Mouse (Mus musculus) lung, adult 2 months (tissue): ENCODE results near the gene Gm10190.

Experiments used
- CTCF ChIP-seq: fragments of 200-500 bp; IDR thresholded peaks from 2 replicates; pipeline ENCODE4 v1.5.1; 2011; ENCODE audit warnings: mild to moderate bottlenecking, low read length, control low read depth; ENCODE audit not compliant: insufficient read depth
- POLR2A ChIP-seq: fragments of 200-500 bp; IDR thresholded peaks from 2 replicates; pipeline ENCODE4 v1.6.1; 2011; ENCODE audit warnings: low read depth, mild to moderate bottlenecking, control low read depth, low read length, borderline replicate concordance; ENCODE audit errors: extremely low read depth

- TF ChIP-seq CTCF (no peak), POLR2A (no peak)
Observed at GRCm38 (mm10) chr17:80324521-80324920, 48.8 kb downstream of the Gm10190 start.
